Mouse (Mus musculus) cerebellum, postnatal 10 days (tissue): ENCODE measurements around the gene Pheta1.

Experiments
- DNase-seq, 2 experiments: peaks; one replicate each; pipeline ENCODE4 v3.0.0; 2021; ENCODE audit warnings: mixed read lengths in 2 of 2

Gene Pheta1

DNA sequence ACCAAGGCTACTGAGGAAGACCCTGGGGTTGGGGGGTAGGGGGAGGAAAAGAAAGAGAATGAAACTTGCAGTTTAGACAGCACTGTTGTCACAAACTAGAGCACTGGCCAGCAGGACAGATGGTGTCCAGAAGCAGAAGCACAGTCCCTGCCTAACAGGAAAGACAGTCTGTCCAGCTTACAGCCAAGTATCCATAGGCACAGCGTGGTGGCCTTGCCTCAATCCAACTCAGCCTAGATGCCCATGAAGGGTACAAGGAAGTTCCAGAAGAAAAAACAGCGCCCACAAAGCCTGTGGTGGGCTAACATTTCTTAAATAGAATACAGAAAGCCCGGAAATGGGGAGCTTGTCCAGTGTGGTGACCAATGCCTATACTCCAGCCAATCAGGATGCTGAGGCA, 23.2 kb upstream of the Pheta1 start:
- DNase-seq = peak; percentile 64 to 74

DNA sequence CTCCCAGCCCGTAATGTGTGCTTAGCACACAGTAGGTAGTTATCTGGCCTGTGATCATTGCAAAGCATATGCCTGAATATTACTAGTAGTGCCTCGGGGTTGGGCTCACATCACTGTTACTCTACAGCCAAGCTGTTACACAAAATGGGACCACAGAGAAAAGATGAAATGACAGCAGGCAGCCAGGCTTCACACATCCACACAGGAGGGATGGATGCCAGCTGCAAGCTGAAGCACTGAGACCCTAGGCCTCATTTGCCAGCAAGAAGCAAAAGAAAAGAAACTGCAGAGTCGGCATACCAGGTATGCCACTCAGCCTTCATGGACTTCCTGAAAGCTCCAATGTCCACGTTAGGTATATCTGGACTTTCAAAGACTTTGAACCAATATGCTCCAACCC, 20.9 kb upstream of the Pheta1 start:
- peak; percentile 67 to 69 for DNase-seq

DNA sequence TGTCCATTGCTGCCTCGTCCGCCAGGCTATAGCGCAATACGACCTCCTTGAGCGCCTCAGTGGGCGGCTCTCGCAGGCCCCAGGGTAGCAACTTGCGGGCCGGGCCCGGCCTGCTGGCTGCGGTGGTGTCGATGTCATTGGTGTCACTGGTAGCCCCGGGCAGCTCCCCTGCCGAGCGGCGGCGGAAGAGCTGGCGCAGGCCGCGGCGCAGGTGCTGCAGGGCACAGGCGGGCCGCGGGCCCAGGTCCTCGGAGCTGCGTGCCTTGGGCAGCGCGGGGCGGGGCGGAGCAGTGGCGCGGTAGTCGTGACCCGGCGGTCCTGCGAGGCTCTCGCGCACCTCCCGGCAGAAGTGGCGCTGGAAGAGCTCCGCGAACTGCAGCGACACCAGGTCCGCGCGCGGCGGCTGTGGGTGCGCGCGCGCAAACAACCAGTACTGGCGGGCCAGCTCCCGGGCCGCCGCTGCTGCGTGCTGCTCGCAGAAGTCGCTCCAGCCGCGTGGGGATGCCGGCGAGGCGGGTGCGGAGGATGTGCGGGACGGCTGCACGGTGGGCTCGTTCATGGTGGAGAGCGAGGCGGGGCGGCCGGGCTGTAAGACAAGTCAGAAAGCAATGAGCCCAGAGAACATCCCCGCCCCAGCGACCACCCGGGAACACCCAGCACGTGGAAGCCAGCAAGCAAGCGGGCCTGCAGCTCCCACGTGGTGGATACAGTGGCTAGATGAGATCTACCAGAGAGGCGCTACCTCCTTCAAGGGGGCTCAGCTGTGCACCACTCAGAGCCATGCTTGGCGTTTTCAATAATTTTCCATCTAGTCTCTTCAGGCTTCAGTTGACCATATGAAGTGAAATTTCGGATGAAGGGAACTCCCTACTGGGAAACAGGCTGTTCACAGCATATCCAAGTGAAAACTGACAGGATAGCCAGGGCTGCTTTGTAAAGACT, 20.0 kb upstream of the Pheta1 start:
- peak; percentile 77 to 79 for DNase-seq

DNA sequence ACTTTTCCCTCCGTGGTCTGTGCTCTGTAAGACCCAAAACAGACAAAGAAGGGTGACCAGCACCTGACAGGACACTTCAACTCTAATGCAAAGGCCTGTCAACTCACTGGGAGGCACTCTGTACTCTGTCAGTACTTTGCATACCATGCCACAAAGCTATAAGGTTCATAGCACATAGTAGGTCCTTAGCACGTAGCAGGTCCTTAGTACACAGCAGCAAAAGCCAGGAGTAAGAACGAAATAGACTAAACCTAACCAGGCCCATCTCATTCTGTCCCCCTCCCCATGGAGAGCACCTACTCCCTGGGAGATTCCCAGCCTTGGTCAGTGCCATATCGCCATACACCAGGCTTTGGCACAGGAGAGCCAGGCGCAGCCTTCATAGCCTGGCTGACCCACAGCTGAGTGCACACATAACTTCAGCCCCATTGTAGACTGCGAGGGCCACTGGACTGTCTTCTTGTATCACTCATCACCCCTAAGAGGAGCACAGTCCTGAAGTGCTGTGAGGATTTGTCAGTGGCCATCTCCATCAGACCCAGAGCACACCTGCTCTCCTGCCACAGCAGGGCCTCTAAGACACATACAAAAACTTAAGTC, 17.7 kb upstream of the Pheta1 start:
- no peak for DNase-seq

DNA sequence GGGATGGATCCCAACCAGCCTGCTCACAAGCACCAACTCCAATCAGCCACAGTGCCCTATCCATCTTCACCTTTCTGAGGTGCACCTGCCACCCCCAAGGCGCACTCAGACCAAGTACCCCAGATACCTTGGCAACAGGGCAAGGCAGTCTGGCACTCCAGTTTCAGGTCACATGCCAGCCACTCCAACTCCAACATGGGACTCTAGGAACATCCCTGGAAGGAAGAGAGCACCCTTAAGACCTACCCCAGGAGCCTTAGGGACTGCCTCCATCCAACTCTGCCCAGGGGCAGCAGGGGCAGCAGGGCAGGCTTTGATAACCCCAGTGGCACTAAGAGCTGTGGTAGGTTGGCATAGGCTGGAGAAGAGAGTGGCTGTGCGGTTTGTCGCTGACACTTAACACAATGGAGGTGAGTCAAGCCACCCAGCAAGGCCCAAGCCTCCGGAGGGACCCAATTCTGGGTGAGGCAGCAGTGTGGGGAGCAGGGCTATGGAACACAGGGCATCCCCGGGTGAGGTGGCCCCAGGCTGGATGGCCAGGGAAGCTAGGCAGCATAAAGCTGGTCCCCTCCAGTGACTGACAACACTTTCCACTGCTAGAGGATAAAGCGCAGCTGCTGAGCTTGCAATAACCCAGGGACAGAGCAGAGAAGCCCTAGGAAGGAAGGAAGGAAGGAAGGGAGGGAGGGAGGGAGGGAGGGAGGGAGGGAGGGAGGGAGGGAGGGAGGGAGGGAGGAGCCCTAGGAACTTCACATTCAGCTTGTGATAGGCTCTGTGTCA, 16.2 kb upstream of the Pheta1 start:
- DNase-seq = no peak

DNA sequence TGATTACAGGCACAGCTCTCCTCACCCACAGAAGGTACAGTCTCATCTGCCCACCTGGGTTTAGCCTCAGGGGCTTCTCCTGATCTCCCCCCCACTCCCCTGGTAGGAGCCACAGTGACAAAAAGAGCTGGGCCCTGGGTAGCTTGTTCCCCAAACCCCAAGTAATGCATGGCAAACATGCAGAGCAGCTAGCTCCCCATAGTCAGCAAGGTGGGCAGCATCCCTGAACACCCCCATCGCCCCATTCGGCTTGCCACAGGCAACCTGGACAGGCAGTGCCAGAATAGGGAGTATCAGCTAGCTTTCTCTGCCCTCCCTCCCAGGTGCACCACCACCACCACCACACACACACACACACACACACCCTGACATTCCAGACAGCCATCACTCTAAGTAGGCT, 15.6 kb upstream of the Pheta1 start:
- DNase-seq = no peak

DNA sequence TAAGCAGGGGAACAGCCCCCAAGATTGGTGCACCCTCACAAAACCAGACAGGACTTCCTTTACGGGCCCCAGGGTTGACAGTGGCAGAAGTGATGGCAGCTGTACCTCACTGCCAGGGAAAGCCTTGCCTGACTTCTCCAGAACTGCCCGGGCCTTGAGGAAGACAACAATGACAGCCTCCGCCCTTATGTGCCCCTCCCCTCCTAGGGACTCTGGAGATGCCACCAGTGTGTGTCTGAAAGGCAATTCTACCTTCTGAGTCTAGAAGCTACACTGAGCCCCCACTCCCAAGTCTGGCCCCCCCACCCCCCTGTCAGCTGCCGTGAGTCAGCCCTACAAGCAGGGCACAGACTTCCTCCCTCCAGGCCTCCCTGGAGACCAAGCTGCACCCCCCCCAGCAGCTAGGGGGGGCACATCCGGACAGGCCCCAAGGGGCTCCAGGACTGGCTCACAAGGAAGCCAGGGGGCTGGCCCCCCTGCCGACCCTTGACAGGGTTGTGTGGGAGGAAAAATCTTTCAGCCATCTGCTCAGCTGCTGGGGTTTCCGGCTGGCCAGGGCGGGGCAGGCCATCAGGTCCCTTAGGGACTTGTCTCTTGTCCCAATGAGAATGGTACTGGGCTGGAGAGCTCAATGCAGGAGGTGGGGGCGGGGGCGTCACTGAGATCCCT, 15.1 kb upstream of the Pheta1 start:
- DNase-seq = peak in 1 of 2 experiments; percentile 54

DNA sequence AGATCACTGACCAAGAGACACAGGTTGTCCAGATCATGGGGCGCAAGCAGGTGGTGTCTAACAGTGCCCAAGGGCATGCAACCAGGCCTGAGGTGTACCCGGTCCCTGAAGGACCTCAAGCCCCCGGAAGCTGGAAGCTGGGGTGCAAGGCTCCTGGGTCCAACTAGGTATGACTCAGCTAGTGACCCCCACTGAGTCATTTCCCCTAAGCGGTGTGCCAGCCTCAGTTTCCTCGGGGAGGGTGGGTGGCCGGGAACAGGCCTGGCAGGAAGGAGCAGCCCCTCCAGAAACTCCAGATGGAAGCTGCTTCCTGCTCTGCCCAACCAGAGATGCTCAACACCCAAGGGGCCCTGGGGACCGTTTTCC, 14.6 kb upstream of the Pheta1 start:
- no peak for DNase-seq

DNA sequence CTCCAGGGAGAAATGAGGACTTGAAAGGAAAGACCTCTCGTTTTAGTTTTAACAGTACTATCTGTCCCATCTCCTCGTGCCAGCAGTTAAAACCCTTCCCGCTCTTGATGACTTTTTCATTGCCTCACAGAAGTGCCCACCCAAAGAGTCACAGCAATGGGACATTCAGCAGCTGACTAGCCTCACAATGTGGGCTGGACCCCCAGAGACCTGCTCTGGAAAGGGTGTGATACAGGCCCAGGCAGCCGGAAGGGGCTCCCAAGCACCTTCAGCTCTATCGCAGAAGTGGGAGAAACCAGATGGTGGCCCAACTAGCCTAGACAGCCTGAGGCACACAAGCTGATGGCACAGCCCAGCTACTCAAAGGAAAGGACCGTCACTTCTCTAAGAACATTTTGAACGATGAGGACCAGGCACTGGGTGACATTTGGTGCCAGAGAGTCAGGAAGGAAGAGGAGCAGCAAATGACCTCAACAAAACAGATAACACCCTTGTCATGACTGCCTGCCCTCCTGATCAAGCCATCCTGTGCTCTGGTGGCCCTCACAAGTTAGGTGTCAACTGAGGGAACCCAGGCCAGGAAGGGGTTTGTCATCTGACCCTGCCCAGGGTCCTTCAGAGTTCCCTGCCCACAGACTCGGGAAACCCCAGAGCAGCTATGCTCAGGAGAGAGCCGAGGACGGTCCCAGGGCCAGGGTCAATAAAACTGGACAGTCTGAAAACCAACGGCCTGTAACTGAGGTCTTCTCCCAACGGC, 13.6 kb upstream of the Pheta1 start:
- no peak for DNase-seq

DNA sequence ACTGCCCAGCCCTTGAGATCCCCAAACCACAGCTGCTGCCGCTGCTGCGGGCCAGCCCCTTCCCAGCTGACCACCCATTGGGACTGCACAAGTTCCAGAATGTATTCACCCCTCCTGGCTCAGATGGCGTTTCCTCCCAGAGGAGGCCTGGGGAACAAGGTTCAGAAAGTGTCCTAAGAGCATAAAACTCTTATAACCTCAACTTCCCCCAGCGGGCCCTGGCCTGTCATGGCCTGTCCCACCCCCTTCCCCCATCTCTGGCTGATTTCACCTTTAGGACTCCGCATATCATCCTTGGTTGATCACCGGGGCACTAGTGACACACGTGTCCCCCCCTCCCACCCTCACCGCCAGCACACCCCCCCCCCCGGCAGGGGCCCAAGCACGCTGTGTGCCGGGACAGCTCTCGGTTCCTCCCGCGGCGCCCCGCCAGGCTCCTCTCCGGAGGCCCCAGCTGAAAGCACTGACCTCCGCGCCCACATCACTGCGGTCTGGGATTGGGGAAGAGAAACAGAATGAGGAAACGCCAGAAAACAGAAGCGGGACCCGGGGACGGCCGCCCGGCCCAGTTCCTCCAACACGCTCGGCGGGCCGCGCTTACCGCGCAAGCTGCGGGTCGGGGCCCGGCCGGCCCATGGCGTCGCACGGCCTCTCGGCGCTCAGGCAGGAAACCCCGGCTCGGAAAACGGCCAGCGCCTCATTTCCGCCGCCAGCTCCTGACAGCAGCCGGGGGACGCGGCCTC, 12.7 kb upstream of the Pheta1 start:
- peak in 1 of 2 experiments; percentile 85 for DNase-seq

DNA sequence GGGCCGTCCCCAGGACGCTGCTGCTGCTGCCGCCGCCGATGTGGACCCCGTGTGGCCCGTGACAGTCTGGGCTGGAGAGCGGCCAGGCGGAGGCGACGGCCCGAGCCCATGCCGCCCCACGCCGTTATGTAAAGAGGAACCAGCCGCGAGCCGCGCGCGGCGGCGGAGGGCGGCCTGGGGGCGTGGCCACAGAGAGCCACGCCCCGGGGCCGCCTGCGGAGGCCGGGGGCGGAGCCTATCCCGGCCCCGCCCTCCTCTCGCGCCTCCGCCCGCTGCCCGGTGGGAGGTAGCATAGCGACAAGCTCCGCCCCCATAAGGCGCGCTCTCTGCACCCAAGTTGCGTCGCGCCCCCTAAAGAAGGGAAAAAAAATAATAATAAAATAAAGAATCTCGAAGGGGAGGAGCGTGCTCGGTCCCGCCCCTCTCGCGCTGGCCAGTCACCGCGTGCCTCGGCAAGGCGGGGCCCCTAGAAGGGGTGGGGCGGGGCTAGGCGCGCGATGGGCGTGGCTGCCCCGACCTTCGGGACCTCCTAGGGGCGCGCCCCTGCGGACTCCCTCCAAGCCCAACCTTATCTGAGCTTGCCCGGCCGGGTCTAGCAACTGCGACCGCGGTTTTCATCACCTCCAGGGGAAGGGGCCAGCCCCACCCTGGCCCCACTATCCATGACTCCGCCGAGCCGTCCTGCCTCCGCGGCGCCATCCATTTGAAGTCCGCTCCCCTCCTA, 11.9 kb upstream of the Pheta1 start:
- DNase-seq = peak; percentile 81 to 86

DNA sequence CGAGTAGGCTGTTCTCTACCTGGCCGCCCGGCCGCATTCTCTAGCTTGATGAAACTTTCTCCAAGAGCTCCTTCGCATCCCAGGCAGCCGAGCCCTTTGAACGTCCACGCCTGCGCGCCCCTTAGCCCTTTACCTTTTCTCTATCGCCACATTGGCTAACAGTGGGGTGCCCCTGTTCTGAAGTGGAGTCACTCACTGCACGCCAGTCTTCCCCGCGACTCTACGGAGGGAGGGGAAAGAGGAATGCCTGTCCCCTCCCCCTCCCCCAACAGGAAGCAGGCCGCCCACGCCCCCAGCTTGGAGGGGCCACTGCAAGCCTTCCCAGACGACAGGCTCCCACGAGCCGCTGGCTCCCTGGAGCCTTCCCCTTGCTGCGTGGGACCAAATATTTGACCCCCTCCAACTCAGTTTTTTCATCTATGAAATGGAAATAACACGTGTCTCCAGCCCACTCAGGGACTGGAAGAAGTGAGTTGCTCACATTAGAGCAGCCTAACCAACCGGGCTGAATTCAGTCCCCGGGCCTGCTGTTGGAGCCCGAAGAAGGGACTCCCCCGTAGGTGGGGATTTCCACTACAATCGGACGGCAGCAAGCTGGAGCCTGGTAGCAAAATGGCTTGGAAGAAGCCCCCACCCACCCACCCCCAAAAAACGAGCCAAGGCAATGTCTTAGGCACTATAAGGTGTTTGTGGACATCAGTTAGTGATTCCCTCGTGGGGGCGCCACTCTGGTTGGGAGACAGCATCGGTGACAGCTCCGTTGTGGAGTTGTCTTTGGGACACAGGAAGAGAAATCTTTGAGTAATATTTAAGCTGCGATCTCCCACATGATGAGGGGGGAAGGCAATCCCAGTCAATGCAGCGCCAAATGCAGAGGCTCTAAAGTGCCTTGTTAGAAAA, 11.1 kb upstream of the Pheta1 start, which contains the start of gene Sh2b3:
Gene Sh2b3, minus strand, starts transcription at position 206 of the 900 bp plus-strand sequence.
- DNase-seq = peak; percentile 55 to 61

DNA sequence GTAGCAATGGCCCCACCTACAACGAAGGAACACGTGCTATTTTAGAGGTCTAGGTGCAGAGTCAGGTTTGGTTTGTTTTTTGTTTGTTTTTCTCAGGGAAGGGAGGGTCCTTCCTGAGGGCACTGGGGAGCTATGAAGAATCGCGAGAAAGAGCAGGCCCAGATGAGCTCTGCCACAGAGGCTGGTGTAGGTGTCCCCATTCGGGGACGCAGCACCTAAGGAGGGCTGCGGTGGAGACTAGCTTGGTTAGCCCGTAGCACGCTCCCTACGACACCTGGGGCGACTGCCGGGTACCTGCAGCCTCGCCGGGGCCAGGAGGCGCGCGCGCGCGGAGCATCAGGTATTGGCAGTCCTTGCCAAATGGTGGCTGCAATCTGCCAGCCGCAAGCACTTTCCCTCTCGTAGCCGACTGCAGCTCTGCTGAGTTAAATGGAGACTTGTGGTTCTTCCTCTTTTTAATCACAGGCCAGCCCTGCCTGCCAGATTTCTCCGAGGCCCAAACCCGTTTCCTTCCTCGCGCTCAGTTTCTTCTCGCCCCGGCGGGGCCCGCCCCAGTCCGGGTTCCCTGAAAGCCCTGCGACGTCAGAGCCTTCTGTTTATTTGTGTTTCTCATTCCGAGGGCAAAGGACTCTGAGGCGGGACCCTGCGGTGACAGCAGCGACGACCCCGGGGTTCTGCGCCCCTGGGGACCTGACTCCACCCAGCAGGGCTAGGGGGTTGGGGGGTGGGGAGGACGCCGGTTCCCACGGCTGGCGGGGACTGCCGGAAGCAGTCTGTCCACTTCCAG, 10.2 kb upstream of the Pheta1 start:
- DNase-seq = peak; percentile 68 to 72

DNA sequence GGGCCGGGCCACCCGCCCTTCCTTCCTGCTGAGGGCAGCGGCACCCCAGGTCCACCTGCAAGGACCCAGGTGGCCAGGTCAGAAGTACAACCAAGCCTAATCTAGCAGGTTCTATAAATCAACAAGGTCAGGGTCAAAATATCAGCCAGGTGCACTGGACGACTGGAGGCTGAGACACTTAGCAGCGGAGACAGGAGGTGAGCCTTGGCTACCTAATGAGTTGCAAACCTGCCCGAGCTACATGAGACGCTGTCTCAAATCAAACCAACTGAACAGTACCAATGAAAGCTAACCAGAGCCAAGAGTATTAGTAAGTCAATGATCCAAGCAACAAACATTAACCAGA, 9.7 kb upstream of the Pheta1 start:
- DNase-seq = no peak

DNA sequence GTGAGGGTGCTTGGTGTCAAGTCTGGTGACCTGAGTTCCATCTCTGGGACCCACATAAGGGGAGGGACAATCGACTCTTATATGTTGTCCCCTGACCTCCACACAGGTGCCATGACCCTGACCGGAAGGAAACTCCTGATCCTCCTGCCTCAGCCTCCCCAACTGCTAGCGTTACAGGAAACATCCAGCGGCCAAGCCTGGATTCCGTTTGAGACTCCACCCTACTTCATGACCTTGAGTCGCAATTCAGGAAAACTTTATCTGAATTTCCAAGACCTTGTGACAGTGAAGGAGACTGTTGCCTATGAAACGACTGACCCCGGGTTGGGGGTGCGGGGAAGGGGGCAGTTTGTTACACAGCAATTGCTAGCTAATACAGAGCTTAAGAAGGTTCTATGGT, 7.3 kb upstream of the Pheta1 start:
- no peak for DNase-seq

DNA sequence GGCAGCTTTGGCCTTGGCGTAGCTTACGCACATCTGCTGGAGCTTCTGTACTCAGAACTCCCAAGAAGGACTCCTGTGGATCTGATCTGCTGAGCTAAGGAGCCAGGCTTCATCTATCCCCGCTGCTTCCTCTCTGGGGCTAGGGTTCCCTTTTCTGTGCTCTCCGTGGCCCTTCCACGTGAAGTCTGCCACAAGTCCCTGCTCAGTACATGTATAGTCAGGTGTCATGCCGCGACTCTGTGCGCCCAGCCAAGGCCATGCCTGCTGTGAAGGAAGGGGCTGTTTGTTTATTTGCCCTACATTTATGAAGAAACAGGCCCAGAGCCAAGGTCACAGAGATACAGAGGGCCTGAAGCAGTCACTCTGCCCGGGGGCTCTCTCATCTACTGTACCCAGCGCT, 6.8 kb upstream of the Pheta1 start:
- no peak for DNase-seq

DNA sequence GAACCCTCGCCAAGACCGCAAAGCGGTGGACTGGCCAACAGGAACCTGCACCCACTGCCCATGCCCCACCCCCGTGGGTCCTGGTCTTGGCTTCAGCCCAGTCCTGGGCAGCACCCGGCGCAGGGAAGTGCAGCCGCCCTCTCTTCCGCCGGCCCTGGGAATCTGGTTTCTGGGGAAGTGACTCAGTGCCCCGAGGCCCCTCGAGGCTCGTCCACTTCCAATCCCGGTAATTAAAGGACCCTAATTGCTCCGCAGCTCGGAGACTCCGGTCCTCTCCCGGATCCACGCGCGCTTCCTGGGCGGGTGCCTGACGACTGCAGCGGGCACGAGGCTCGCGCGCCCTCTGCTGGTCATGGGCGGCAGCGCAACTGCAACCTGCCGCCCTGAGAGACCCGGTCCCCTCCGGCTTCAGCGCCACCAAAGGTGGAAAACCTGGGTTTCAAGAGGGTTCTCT, 6.1 kb upstream of the Pheta1 start:
- peak; percentile 94 to 95 for DNase-seq

DNA sequence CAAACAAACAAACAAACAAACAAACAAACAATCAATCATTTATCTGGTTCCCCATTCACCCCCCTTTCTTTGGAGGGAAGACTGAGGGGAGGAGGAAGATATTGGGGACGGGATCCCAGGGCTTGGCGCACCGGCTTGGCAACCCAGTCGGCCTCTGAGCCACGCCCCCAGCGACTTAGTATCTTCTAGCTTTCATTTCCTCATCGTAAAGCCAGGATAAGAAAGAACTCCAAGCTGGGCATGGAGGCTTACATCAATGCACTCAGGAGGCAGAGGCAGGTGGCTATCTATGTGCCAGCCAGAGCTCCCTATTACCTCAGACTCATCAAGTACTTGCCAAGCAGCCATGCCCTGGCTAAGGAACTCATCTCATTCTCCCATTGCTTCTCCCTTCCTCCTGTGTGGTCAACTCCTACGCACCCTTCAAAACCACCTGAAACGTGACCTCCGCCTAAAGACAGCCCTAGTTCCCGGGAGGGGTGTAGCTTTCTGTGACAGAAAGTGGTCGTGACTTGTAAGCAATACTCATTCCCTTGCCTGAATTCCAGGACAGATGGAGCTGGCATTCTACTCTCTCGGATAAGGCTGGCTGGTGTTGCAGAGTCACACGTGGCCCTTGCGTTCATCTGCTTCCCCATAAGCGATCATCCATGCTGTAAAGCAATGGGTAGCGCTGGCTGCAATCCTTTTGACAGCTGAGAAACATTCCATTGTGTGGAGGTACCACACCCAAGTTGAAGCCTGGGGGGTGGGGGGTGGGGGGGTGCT, 5.5 kb upstream of the Pheta1 start:
- DNase-seq = no peak
